Mouse (Mus musculus) regulatory T cell (primary cell): ENCODE results near the gene B3gnt2.

Experiments used
- in situ Hi-C: fragments of 300-600 bp; cut with MboI, MseI; formaldehyde crosslinking; loops from one replicate; pipeline ENCODE4 v1.15.1; 2025; ENCODE audit warnings: high pct_unique_total_duplicates

B3gnt2 gene

DNA sequence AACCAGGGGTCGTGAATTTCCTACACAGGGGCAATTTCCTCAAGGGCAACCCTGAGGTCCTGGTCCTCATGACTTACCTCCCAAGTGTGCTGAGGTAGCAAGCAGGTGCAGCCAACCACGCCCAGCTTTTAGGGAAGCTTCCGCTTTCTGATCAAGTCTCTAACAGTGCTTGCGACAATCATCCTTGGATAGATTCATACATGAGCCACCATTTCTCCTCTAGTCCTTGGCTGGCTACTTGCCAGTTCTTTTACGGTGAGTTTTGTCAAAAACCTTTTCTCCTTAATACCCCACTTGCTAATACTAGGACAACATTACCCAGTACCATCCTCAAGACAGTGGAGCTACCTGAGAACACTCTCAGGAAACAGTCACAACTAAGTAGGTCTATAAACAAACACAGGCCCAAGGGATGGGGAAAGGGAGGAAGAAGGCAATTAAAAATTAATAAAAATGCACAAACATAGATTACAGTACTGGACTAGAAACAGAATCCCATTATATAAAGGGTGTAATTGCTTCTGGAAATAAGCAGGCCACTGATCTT, 12.0 kb downstream of the B3gnt2 start:
- in situ Hi-C loops = no loop called here

DNA sequence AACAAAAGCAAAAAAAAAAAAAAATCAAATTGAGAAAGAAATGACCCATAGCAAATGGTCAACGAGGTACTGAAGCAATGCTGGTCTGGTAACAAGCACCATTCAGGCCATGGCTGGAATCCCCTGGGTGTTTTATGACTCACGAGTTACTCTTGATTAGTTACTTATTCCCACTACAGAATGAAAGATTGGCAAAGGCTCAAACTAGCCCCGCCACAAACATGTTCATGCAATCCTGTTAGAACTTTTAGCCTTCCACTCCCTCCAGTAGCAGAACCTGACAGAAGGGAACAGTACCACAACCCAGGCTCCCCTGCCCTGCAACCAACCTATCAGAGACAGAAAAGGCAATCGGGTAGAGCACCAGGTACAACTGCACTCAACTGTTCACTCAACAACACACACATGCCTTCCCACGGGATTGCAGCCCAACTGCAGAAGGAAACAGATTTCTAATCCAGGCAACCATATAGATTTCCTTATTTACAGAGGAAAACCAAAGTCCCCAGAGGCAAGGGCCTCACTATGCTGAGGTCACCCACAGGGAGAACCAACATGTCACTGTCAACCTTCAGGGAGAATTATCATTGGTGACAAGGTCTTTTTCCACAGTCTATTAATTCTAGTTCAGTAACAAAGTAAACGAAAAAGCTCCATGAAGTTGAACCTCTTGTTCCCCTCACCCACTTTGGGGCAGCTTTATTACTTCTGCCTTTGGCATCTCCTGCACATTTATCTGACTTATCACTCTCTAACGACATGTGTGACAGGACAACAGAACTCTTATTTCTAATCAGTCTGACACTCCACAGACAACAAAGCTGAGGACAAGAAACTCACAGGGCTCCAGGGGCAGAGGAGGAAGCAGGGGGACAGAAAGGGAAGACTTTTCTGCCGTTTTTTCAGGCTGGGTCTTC, 12.8 kb downstream of the B3gnt2 start:
- in situ Hi-C loops = no loop called here

DNA sequence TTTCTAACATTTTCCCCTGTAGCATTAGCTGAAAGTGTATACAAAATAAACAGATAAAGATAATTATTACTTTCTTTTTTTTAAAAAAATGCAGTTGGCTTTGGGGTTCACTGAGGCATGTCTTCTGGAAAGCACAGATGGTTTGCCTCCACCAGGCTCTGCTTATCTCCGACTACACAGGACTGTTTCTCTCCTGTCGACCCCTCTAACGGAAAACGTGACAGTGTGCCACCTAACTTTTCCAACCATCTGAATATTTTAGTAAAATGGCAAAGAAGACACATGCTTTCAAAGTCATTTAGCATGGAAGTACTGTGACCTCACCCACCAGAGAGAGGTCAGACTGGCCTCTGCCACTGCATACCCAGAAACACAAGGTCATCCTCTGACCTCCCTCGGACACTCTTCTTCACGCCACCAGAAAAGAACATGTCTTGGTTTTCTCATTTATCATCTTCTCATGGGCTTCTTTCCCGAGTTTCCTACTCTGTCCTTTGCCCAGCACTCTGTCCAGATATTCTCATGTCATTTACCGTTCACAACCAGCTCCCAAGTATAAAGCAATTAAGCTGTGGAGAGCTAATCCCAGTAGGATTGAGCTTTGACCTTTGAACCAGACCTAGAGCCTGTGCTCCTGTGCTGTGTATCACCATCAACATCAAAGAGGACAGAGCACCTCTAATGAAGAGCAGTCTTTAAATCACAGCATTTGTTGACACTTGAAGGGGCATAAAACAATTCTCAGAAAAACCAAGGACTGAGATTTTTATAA, 13.6 kb downstream of the B3gnt2 start:
- in situ Hi-C loops = no loop called here

DNA sequence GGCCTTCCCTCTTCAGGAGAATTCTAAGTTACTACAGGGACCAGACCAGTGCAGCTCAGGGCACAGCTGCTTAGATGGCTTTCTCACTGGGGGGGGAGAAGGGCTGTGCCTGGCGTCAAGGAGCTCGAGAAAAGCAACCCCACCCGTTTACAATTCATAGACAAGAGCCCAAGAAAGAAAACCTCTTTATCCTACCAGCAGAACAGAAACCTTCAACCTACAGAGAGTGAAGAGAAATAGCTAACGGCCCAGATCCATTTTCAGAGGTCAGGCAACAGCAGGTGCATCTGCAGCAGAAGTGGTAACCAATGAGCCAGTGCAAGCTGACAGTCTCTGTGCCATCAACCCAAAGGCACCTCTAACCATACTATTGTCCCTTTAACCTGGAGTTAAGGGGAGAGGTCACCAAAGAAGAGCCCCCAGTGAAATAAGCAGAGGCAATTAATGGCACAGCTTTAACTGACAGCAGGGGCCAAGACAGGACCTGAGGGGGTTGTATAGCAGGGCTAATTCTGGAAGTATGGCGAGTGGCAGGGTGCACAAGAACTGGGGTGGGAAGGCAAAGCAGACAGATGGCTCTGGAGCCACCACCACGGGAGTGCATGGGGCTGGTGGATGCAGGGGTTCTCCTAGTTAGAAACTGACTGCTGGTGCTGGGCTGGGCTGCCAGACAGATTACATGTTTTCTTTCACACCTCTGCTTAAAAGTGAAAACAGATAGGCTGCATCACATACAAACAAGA, 14.5 kb downstream of the B3gnt2 start:
- in situ Hi-C loops = no loop called here

DNA sequence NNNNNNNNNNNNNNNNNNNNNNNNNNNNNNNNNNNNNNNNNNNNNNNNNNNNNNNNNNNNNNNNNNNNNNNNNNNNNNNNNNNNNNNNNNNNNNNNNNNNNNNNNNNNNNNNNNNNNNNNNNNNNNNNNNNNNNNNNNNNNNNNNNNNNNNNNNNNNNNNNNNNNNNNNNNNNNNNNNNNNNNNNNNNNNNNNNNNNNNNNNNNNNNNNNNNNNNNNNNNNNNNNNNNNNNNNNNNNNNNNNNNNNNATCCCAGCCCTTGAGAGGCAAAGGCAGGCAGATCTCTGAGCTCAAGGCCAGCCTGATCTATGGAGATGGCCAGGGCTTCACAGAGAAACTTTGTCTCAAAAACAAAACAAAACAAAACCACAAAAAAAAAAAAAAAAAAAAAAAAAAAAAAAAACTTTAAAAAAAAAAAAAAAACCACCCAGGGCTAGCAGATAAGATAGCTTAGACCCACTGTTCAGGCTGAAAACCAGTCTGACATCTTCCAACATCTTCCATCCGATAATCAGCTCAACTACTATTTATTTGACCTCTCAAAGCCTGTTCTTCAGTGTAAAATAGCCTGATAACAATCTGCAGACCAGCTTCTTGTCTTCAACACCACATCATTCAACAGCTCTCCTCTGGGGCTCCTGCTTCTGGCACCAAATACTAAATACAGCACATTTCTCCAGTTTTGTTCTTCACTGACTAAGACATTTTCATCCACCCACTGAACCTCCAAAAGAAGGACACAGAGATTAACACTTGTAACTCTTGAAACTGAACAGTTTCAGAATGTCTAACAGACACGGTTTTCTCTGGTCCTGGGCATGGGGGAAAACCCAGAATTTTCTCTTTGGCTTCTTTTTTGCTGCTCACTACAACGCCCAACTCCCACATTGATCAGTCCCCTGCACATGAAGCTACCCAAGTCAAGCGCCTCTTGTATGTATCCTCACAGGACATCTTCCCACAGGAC, 15.7 kb downstream of the B3gnt2 start:
- in situ Hi-C loops = loop anchor here (5.0 kb wide), 1 partner anchor 153 kb away; no protein-coding TSS in a partner anchor

DNA sequence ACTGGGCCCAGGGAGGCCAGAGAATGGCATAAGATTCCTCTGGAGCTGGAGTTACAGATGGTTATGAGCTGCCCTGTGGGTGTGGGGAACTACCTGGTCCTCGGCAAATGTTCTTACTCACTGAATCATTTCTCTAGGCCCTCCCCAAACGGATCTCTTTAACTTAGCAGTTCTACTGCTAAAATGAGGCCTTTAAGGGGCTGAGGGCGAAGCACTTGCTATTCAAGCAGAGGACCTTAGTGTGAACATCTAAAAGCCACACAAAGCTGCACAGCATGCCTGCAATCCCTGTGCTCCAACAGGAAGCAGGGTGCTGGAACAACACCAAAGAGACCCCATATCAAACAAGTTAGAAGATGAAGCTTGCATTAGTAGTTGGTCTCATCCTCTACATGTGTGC, 21.3 kb downstream of the B3gnt2 start:
- in situ Hi-C loops = no loop called here

DNA sequence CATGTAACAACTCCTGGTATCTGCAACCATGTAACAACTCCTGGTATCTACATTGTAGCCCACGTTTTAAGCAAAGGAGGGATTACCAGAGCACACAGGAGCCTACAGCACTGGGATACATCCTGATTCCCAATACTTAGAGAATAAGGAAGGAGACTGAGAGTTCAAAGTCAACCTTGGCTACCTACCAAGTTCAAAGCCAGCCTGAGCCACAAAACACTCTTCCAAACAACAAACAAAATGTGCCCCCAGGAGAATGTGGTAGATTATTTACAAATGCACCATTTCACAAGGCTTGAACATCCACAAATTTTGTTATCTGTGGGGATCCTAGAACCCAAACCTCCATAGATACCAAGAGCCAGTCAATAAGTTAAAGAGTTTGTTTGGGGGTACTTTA, 22.4 kb downstream of the B3gnt2 start:
- in situ Hi-C loops = no loop called here

DNA sequence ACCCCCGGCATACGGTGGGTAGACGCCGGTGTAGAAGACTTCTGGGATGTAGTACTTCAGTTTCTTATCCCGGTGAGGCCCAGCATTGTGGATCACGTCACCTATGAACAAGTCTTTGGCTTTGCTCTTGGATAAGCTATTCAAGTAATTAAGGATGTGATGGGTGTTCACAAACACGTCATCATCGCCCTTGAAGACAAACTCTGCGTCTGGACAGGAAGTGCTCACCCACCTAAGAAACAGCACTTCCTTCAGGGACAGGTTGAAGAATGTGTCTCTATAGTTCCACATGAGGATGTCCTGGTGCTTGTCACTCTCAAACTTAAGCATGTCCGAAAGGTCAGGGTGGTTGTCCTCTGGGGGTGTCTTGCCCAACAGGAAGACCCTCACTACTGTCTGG, 24.5 kb downstream of the B3gnt2 start:
- in situ Hi-C loops = no loop called here

DNA sequence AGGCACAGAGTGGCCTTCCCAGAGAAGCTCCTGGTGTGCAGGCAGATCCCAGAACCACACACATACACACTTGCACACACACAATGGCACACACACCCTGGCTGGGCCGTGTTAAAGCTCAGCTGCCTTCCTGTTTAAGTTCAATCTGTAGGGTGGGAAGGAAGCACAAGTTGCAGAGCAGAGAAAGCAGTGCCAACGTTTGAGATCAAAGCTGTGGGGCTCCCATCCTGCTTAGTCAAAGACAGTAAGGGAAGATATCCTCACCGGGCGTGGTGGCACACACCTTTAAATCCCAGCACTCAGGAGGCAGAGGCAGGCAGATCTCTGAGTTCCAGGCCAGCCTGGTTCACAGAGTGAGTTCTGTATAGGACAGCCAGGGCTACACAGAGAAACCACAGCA, 28.2 kb downstream of the B3gnt2 start:
- in situ Hi-C loops = no loop called here

DNA sequence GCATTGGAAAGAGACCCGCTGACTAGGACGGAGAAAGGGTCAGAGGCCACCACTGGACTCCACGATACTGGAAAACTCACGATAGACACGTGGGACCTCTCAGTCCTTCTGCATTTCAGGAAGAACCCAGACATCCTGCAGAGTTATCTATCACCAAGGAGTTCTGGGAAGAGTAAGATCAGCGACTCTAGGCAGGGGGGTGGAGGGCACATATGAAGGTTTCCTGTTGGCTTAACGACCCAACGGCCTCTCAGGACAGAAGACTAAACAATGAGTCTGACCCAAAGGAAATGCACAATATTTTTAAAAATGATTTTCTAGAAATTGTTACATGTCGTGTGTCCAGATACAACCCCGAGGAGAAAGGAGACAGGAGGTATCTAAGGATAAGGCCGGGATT, 28.8 kb downstream of the B3gnt2 start:
- in situ Hi-C loops = no loop called here

DNA sequence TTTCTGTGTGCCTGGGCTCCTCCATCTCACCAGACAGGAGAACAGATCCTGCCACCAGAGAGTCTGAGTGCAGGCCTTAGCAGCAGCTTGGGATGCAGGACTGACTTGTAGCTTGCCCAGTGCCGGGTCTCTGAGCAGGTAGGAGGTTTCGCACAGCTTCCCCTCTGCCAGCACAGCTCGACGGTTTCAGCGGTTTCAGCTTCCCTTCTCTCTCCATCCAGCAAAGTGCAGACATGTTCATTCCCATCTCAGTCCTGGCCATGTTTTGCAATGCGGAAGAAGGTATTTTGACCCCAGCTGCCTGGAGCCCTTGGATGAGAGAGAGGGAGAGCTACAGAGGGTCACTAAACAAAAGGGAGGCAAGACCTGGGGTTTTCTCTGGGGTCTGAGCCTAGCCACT, 30.1 kb downstream of the B3gnt2 start:
- in situ Hi-C loops = no loop called here

DNA sequence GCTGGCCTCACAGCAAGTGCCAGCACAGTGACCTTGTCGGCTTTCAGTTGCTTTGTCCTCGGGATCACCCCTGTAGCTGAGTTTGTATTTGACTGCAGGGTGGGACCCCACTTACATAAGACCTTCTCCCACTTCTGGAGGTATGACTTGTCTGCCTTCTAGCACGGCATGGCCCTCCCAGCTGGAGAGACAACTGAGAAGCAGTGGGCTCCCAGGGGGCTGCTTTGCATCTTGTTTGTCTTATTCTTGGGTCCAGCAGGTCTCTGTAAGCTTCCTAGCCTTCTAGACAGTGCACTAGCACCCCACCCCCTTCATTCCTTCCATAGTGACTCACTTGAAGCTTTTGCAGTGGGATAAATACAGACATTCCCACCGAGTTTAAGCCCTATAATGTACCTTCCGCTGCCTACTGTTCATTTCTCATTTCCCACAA, 30.6 kb downstream of the B3gnt2 start:
- in situ Hi-C loops = no loop called here

DNA sequence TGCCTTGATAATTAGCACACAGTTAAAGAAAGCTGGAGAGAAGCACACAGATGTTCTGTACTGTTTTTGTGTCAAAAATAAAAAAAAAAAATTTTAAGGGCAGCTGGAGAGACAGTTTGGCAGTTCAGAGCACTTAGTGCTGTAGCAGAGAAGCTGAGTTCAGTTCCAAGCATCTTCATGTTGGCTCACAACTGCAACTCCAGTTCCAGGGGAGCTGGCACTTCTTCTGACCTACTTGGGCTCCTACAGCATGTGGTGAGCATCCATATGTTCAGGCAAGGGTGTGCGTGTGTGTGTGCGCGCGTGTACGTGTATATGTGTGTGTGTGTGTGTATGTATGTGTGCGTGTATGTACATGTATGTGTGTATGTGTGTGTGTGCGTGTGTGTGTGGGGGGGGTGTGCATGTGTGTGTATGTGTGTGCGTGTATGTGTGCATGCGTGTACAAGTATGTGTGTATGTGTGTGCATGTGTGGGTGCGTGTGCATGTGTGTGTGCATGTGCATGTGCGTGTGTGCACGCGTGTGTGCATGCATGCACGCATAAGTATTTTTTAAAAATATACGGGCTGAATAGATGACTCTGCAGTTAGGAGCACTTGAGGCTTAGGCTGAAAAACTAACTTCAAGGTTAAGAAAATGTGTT, 31.7 kb downstream of the B3gnt2 start:
- in situ Hi-C loops = no loop called here

DNA sequence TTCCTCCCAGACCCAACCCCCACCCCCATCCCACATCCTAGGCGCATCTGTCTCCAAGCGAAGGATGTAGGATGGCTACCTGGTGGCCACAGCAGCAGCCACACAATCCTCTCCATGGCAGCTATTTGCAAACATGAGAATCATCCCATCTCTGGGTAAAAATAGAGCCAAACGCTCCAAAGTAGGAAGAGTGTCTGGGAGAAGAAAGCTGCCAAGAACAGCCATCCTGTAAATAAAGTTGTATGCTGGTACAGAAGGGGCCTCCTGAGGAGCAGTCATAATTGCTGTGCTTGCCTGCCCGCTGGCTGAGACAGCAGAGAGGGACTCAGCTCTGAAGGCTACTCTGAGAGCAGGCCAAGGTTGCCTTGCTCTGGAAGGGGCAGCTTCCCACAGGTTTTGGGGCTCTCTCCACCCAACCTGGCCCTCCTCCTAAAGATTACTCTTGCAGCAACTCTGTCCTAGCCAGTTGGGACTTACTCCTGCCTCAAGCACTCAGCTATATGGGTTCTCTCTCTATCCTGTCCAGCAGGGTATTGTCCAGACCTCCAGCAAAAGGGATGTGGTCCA, 33.2 kb downstream of the B3gnt2 start:
- in situ Hi-C loops = no loop called here

DNA sequence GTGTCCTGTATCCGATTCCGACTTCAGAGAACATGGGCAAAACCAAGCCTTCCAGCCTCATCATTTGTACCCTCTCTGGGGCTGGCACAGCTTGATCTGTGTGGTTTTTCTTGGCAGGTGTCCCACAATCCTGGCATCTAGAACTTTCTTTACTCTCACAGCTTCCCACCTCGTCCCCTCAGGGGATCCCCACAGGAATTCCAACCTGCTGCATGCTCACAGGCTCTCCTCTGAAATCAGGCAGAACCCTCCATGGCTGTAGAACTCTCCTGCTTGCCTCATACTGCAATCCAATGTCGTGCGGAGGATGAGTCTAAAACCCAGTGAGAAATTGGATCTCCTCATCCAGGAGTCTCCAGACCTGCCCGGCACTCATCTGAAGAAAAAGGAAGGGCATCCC, 34.1 kb downstream of the B3gnt2 start:
- in situ Hi-C loops = no loop called here

DNA sequence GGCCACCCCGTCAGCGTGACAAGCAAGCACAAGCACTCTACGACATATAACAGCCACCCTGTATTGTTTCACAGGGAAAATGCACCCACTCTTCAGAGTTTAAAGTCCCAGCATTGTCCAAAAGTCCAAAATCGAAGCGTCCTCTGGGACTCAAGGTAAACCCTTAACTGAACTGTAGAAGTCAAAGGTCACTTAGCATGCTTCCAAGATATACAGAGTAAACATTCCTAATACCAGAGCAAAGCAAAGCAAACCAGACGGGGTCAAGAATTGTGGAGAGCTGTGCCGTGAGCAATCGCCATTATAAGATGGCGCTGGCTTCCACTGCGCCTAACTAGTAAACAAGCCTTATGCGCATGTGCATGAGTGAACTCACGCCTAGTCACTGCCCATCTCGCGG, 34.7 kb downstream of the B3gnt2 start:
- in situ Hi-C loops = no loop called here

DNA sequence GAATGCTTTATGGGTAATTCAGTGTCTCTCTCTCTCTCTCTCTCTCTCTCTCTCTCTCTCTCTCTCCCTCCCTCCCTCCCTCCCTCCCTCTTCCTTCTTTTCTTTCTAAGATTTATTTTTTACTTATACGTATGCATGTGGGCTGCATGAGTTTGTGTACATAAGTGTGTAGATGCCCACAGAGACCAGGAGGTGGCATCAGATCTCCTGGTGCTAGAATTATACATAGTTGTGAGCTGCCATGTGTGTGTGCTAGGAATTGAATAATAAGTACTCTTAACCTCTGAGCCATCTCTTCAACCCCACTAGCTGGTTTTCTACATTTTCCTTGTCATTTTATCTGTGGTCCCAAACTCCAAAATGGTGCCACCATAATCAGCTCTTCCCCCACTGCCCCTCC, 35.2 kb downstream of the B3gnt2 start:
- in situ Hi-C loops = no loop called here

DNA sequence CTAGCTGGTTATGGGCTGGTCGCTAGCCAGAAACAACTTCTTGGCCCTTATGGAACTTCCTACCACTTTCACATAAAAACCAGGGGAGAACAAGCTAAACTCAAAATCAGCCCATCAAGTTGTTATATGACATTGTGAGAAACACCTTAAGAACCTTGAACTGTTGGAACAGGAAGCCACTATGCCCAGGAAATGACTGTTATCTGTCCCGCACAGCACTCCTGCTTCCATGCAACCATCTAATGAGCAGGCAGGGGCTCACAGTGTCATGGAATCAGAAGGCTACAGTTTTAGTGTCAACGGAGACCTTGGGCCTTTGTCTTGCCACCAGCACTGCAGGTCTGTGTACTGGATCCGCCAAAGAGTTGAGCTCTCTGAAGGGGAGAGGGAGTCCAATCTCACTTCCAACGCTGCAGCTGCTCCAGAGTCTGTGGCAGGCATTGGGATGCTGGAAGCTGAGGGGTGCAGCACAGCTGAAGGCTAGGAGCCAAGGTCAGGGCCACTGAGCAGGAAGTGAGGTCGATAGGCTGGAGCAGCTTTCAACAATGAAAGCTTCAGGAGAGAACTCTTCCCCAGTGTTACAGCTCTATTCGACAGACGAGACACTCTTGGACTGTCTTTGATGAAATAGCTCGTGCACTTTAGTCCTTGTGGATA, 36.6 kb downstream of the B3gnt2 start:
- in situ Hi-C loops = no loop called here

DNA sequence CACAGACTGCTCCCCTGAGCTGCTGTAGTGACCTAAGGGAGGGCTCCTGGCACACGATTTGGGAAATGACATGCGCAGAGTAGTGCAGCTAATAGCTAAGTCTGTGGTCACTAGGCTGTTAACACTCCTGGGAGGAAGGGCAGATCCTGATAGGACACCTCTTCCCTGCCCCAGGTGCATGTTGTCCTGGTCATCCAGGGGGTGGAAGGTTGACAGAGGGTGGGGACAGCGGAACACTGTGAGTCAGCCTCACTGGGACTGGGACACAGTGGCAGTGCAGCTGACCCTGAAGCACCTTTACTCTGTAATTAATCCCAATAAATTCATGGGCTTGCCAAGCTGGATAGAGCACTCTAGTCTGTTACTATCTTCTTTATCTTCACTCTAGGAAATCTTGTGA, 39.5 kb downstream of the B3gnt2 start:
- in situ Hi-C loops = no loop called here
